Mouse (Mus musculus): ENCODE measurements around the gene Slc29a4. TPM values are rescaled to one million over a fixed set of nuclear protein-coding genes. Genes with fewer than 3 reads are reported as not detected.
A peak's percentile ranks its signal among the peaks of the same experiment; 100 is the strongest.

Slc29a4 gene
- polyA plus RNA-seq, 1 experiment from 2014 or later = 22.8 TPM

- Histone ChIP-seq H3K27ac (replicated peaks) (peak overlapping the region; percentile 86), H3K27me3 (ENCODE audit: low read depth, poor library complexity, severe bottlenecking) (peaks cover 45% of the 10 kb centered on the region), H3K9me3 (replicated peaks) (no peaks in the 10 kb centered on the region), H3K4me1 (peaks cover 28% of the 10 kb centered on the region), H3K4me3 (peak overlapping the region; percentile 74), H3K36me3 (peaks cover 17% of the 10 kb centered on the region)
- DNase-seq (ENCODE audit: low spot score) = peak; percentile 88
- under 1% methylated on average over 70 of the region's 72 CpGs for WGBS
Measured at GRCm38 (mm10) chr5:142701651-142702510, 9.6 kb downstream of the Slc29a4 start.

GRCm38 (mm10) chr5:142702511-142703138 lies 10.3 kb downstream of the Slc29a4 start:
- DNase-seq (ENCODE audit: low spot score) = no peak
- 28% methylated on average over 18 of the region's 18 CpGs for WGBS
- H3K9me3 ChIP-seq (replicated peaks) = no peaks in the 10 kb centered on the region
- peaks cover 28% of the 10 kb centered on the region for H3K4me1 ChIP-seq
- peaks cover 19% of the 10 kb centered on the region for H3K36me3 ChIP-seq
- peak overlapping the region; percentile 74 for H3K4me3 ChIP-seq
- peaks cover 45% of the 10 kb centered on the region for H3K27me3 ChIP-seq (ENCODE audit: low read depth, poor library complexity, severe bottlenecking)
- H3K27ac ChIP-seq (replicated peaks) = peak overlapping the region; percentile 86

DNA sequence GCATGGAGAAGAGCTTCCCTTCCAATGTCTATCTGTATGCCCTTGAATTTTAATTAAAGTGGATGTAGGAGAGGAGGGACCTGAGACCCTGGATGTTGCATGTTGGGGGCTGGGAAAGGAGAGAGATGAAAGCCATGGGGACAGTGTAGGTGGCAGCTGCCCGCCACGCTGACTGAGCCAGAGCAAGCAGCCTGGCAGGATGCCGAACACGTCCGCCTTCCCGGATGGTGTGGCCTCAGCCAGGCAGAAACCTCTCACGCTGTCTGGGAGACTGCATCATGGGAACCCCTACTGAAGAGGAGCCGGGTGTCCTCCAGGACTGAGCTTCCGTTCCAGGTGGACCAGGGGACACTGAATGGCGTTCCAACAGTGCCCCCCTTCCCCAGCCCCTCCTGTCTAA lies 11.3 kb downstream of the Slc29a4 start:
- Histone ChIP-seq H3K27ac (replicated peaks) (no peak overlapping the region), H3K9me3 (replicated peaks) (no peaks in the 10 kb centered on the region), H3K4me1 (peaks cover 28% of the 10 kb centered on the region), H3K4me3 (no peak overlapping the region), H3K36me3 (peaks cover 28% of the 10 kb centered on the region), H3K27me3 (ENCODE audit: low read depth, poor library complexity, severe bottlenecking) (peaks cover 45% of the 10 kb centered on the region)
- DNase-seq (ENCODE audit: low spot score) = no peak
- whole genome bisulfite sequencing = 89% methylated on average over 10 of the region's 10 CpGs

- H3K9me3 ChIP-seq (replicated peaks) = peaks cover 10% of the 10 kb centered on the region
- no peak for DNase-seq (ENCODE audit: low spot score)
- no peak overlapping the region for H3K4me3 ChIP-seq
- WGBS = 89% methylated on average over 5 of the region's 5 CpGs
- H3K27ac ChIP-seq (replicated peaks) = no peak overlapping the region
- peaks cover 16% of the 10 kb centered on the region for H3K27me3 ChIP-seq (ENCODE audit: low read depth, poor library complexity, severe bottlenecking)
- H3K4me1 ChIP-seq = peaks cover 11% of the 10 kb centered on the region
- H3K36me3 ChIP-seq = peaks cover 63% of the 10 kb centered on the region
Measured at GRCm38 (mm10) chr5:142707709-142708108, 15.4 kb downstream of the Slc29a4 start.

GRCm38 (mm10) chr5:142709436-142709835 lies 17.1 kb downstream of the Slc29a4 start:
- peaks cover 10% of the 10 kb centered on the region for H3K9me3 ChIP-seq (replicated peaks)
- no peak for DNase-seq (ENCODE audit: low spot score)
- H3K4me1 ChIP-seq = no peaks in the 10 kb centered on the region
- no peak overlapping the region for H3K4me3 ChIP-seq
- peaks cover 76% of the 10 kb centered on the region for H3K36me3 ChIP-seq
- no peak overlapping the region for H3K27ac ChIP-seq (replicated peaks)
- WGBS = 87% methylated on average over 7 of the region's 7 CpGs
- H3K27me3 ChIP-seq (ENCODE audit: low read depth, poor library complexity, severe bottlenecking) = no peaks in the 10 kb centered on the region

GRCm38 (mm10) chr5:142712373-142712772 lies 20.1 kb downstream of the Slc29a4 start:
- Histone ChIP-seq H3K4me1 (no peaks in the 10 kb centered on the region), H3K27me3 (ENCODE audit: low read depth, poor library complexity, severe bottlenecking) (no peaks in the 10 kb centered on the region), H3K36me3 (peaks cover 62% of the 10 kb centered on the region), H3K27ac (replicated peaks) (no peak overlapping the region), H3K4me3 (no peak overlapping the region), H3K9me3 (replicated peaks) (peaks cover 10% of the 10 kb centered on the region)
- DNase-seq (ENCODE audit: low spot score) = no peak
- WGBS = 86% methylated on average over 5 of the region's 5 CpGs

DNA sequence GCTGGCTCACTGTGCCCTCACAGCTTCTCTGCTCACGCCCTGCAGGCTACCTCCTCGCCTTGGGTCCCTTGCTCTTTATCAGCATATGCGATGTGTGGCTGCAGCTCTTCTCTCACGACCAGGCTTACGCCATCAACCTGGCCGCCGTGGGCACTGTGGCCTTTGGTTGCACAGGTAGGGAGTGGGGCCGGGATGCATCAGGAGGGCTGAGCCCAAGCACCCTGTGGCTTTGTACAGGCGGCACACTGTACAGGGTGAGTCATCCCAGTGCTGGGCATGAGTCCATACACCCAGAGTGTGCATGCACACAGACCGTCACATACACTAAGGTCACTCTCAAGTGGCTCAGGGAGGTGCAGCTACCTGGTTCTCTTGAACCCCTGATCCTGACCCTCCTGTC lies 21.7 kb downstream of the Slc29a4 start:
- Histone ChIP-seq H3K4me3 (no peak overlapping the region), H3K4me1 (peaks cover 5% of the 10 kb centered on the region), H3K9me3 (replicated peaks) (peaks cover 10% of the 10 kb centered on the region), H3K27ac (replicated peaks) (no peak overlapping the region), H3K36me3 (peaks cover 55% of the 10 kb centered on the region), H3K27me3 (ENCODE audit: low read depth, poor library complexity, severe bottlenecking) (no peaks in the 10 kb centered on the region)
- 92% methylated on average over 10 of the region's 10 CpGs for WGBS
- no peak for DNase-seq (ENCODE audit: low spot score)

- peaks cover 53% of the 10 kb centered on the region for H3K36me3 ChIP-seq
- H3K4me1 ChIP-seq = peaks cover 5% of the 10 kb centered on the region
- WGBS = 89% methylated on average over 9 of the region's 9 CpGs
- H3K4me3 ChIP-seq = no peak overlapping the region
- DNase-seq (ENCODE audit: low spot score) = no peak
- H3K27me3 ChIP-seq (ENCODE audit: low read depth, poor library complexity, severe bottlenecking) = no peaks in the 10 kb centered on the region
- H3K9me3 ChIP-seq (replicated peaks) = peaks cover 10% of the 10 kb centered on the region
- H3K27ac ChIP-seq (replicated peaks) = no peak overlapping the region
Measured at GRCm38 (mm10) chr5:142715059-142715458, 22.7 kb downstream of the Slc29a4 start.

GRCm38 (mm10) chr5:142716056-142716455 lies 23.7 kb downstream of the Slc29a4 start:
- WGBS = 88% methylated on average over 6 of the region's 6 CpGs
- Histone ChIP-seq H3K4me1 (peaks cover 5% of the 10 kb centered on the region), H3K9me3 (replicated peaks) (peaks cover 10% of the 10 kb centered on the region), H3K27me3 (ENCODE audit: low read depth, poor library complexity, severe bottlenecking) (no peaks in the 10 kb centered on the region), H3K4me3 (no peak overlapping the region), H3K36me3 (peaks cover 51% of the 10 kb centered on the region), H3K27ac (replicated peaks) (no peak overlapping the region)
- no peak for DNase-seq (ENCODE audit: low spot score)

DNA sequence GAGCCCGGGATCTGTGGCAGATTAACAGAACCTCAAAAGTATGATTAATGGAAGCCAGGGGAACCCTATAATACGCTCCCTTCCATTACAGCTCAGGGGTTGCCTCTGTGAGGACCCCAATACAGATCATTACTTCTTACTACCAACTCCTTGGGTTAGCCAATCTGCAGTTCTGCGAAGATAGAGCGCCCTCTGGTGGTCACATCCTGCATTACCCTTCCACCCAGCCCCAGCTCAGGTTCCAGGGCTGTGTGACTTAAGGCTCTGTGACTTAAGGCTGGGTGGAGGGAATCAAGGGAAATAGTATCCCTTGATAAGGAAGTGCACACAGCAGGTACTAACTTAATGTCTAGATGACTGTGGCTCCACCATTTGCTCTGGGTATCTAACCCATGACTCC lies 25.7 kb downstream of the Slc29a4 start:
- H3K9me3 ChIP-seq (replicated peaks) = no peaks in the 10 kb centered on the region
- H3K27me3 ChIP-seq (ENCODE audit: low read depth, poor library complexity, severe bottlenecking) = no peaks in the 10 kb centered on the region
- H3K27ac ChIP-seq (replicated peaks) = no peak overlapping the region
- H3K4me1 ChIP-seq = peaks cover 11% of the 10 kb centered on the region
- no peak overlapping the region for H3K4me3 ChIP-seq
- peak; percentile 80 for DNase-seq (ENCODE audit: low spot score)
- H3K36me3 ChIP-seq = peaks cover 50% of the 10 kb centered on the region
- 26% methylated on average over 4 of the region's 4 CpGs for WGBS

GRCm38 (mm10) chr5:142718486-142718885 lies 26.2 kb downstream of the Slc29a4 start:
- H3K4me1 ChIP-seq = peaks cover 16% of the 10 kb centered on the region
- H3K27ac ChIP-seq (replicated peaks) = no peak overlapping the region
- H3K4me3 ChIP-seq = no peak overlapping the region
- 72% methylated on average over 25 of the region's 25 CpGs for WGBS
- no peak for DNase-seq (ENCODE audit: low spot score)
- H3K27me3 ChIP-seq (ENCODE audit: low read depth, poor library complexity, severe bottlenecking) = no peaks in the 10 kb centered on the region
- H3K9me3 ChIP-seq (replicated peaks) = no peaks in the 10 kb centered on the region
- H3K36me3 ChIP-seq = peaks cover 49% of the 10 kb centered on the region

GRCm38 (mm10) chr5:142719897-142720296 lies 27.6 kb downstream of the Slc29a4 start:
- H3K4me3 ChIP-seq = no peak overlapping the region
- no peak for DNase-seq (ENCODE audit: low spot score)

More at GRCm38 (mm10) chr5:142719897-142720296, 27.6 kb downstream of the Slc29a4 start:
- H3K36me3 ChIP-seq = peaks cover 44% of the 10 kb centered on the region
- H3K4me1 ChIP-seq = peaks cover 19% of the 10 kb centered on the region
- no peak overlapping the region for H3K27ac ChIP-seq (replicated peaks)
- H3K9me3 ChIP-seq (replicated peaks) = no peaks in the 10 kb centered on the region
- no peaks in the 10 kb centered on the region for H3K27me3 ChIP-seq (ENCODE audit: low read depth, poor library complexity, severe bottlenecking)
- WGBS = 93% methylated on average over 13 of the region's 13 CpGs

Data from midbrain, embryonic 10.5 days (tissue).